Mouse (Mus musculus): Measurements from ENCODE around the gene Ikzf4. TPM values are rescaled to one million over a fixed set of nuclear protein-coding genes. Genes with fewer than 3 reads are reported as not detected.

The Ikzf4 gene
- polyA plus RNA-seq, 1 experiment, result 0.04 TPM

DNA sequence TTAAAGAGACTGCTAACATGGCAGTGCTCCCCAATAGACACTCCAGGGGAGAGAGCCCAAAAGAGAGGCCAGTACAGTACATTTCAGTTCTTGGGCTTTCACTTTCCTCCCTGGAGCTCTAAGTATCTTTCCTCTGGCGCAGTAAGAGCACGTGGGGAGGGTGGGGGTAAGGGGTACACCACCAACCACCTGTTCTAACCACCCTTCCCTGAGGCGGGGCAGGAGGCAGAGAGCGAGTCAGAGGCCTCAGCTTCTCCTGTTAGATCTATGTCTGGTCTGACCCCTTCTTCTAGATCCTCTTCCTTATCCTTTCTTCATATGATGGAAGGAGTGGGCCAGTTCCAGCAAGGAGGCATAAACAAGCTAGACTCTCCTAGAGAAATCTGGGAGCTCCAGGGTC is 58.7 kb downstream of the Ikzf4 start:
- Histone ChIP-seq H3K79me2 (ENCODE audit: control insufficient read depth, insufficient read depth) (peaks cover 3% of the 10 kb centered on the region), H3K27me3 (ENCODE audit: control insufficient read depth, insufficient read depth, insufficient read length) (no peaks in the 10 kb centered on the region), H3K4me2 (ENCODE audit: low read depth) (peak overlapping the region; percentile 86), H3K4me3 (peak overlapping the region; percentile 62), H3ac (ENCODE audit: control insufficient read depth, insufficient read length) (no peak overlapping the region), H3K36me3 (ENCODE audit: control insufficient read depth, insufficient read depth) (no peaks in the 10 kb centered on the region)
- no peak for TF ChIP-seq TCF3 (IDR thresholded peaks at IDR 0.05; ENCODE audit: insufficient read length, low read depth)
- no peak for TF ChIP-seq SRF (IDR thresholded peaks at IDR 0.05; ENCODE audit: control insufficient read depth, insufficient read length, low read depth)
- peak in 1 of 3 experiments; percentile 80 for TF ChIP-seq MYOG (IDR thresholded peaks at IDR 0.05; ENCODE audit: control insufficient read depth in 1 of 3, insufficient read depth in 1 of 3, insufficient read length in 2 of 3, low read depth in 2 of 3)
- peak in 2 of 3 experiments; percentile 36 to 79 for TF ChIP-seq MYOD1 (IDR thresholded peaks at IDR 0.05; ENCODE audit: control insufficient read depth in 1 of 3, insufficient read length in 2 of 3, low read depth in 2 of 3)

GRCm38 (mm10) chr10:128586546-128586945 is 59.2 kb downstream of the Ikzf4 start:
- Histone ChIP-seq H3K27me3 (ENCODE audit: control insufficient read depth, insufficient read depth, insufficient read length) (no peaks in the 10 kb centered on the region), H3K4me2 (ENCODE audit: low read depth) (peak overlapping the region; percentile 86)

GRCm38 (mm10) chr10:128584386-128584785 is 61.4 kb downstream of the Ikzf4 start:
- TF ChIP-seq POLR2AphosphoS2 (IDR thresholded peaks at IDR 0.05; ENCODE audit: insufficient read length, low read depth) (no peak), REST (IDR thresholded peaks at IDR 0.05; ENCODE audit: insufficient read depth, insufficient read length) (no peak), MYOD1 (IDR thresholded peaks at IDR 0.05; ENCODE audit: control insufficient read depth in 1 of 3, insufficient read length in 2 of 3, low read depth in 2 of 3) (no peak), E2F4 (IDR thresholded peaks at IDR 0.05; ENCODE audit: insufficient read depth) (no peak), MAX (IDR thresholded peaks at IDR 0.05; ENCODE audit: low read depth) (no peak), MYOG (IDR thresholded peaks at IDR 0.05; ENCODE audit: control insufficient read depth in 1 of 3, insufficient read depth in 1 of 3, insufficient read length in 2 of 3, low read depth in 2 of 3) (no peak), POLR2A (IDR thresholded peaks at IDR 0.05; ENCODE audit: insufficient read length, low read depth) (no peak), SRF (IDR thresholded peaks at IDR 0.05; ENCODE audit: control insufficient read depth, insufficient read length, low read depth) (no peak), TCF12 (IDR thresholded peaks at IDR 0.05; ENCODE audit: insufficient read depth, poor library complexity, severe bottlenecking) (no peak), TCF3 (IDR thresholded peaks at IDR 0.05; ENCODE audit: insufficient read length, low read depth) (no peak)
- Histone ChIP-seq H3K36me3 (ENCODE audit: control insufficient read depth, insufficient read depth) (no peaks in the 10 kb centered on the region), H3K27me3 (ENCODE audit: control insufficient read depth, insufficient read depth, insufficient read length) (no peaks in the 10 kb centered on the region), H3ac (ENCODE audit: control insufficient read depth, insufficient read length) (no peak overlapping the region), H3K79me2 (ENCODE audit: control insufficient read depth, insufficient read depth) (peaks cover 3% of the 10 kb centered on the region), H3K4me3 (no peak overlapping the region), H3K4me2 (ENCODE audit: low read depth) (peak overlapping the region; percentile 49)

More at GRCm38 (mm10) chr10:128586546-128586945, 59.2 kb downstream of the Ikzf4 start:
- Histone ChIP-seq H3K4me3 (peak overlapping the region; percentile 62), H3ac (ENCODE audit: control insufficient read depth, insufficient read length) (no peak overlapping the region), H3K79me2 (ENCODE audit: control insufficient read depth, insufficient read depth) (peaks cover 3% of the 10 kb centered on the region), H3K36me3 (ENCODE audit: control insufficient read depth, insufficient read depth) (no peaks in the 10 kb centered on the region)
- TF ChIP-seq POLR2AphosphoS2 (IDR thresholded peaks at IDR 0.05; ENCODE audit: insufficient read length, low read depth) (no peak), TCF12 (IDR thresholded peaks at IDR 0.05; ENCODE audit: insufficient read depth, poor library complexity, severe bottlenecking) (no peak), MYOG (IDR thresholded peaks at IDR 0.05; ENCODE audit: control insufficient read depth in 1 of 3, insufficient read depth in 1 of 3, insufficient read length in 2 of 3, low read depth in 2 of 3) (no peak), MYOD1 (IDR thresholded peaks at IDR 0.05; ENCODE audit: control insufficient read depth in 1 of 3, insufficient read length in 2 of 3, low read depth in 2 of 3) (no peak)

- no peaks in the 10 kb centered on the region for H3K36me3 ChIP-seq (ENCODE audit: control insufficient read depth, insufficient read depth)
- H3K4me3 ChIP-seq, result no peak overlapping the region
- TF ChIP-seq TCF12 (IDR thresholded peaks at IDR 0.05; ENCODE audit: insufficient read depth, poor library complexity, severe bottlenecking) (no peak), POLR2AphosphoS2 (IDR thresholded peaks at IDR 0.05; ENCODE audit: insufficient read length, low read depth) (peak; percentile 17), POLR2A (IDR thresholded peaks at IDR 0.05; ENCODE audit: insufficient read length, low read depth) (peak; percentile 10), MYOG (IDR thresholded peaks at IDR 0.05; ENCODE audit: control insufficient read depth in 1 of 3, insufficient read depth in 1 of 3, insufficient read length in 2 of 3, low read depth in 2 of 3) (peak in 1 of 3 experiments; percentile 49), TCF3 (IDR thresholded peaks at IDR 0.05; ENCODE audit: insufficient read length, low read depth) (no peak)
- no peak overlapping the region for H3ac ChIP-seq (ENCODE audit: control insufficient read depth, insufficient read length)
- peaks cover 3% of the 10 kb centered on the region for H3K79me2 ChIP-seq (ENCODE audit: control insufficient read depth, insufficient read depth)
- H3K27me3 ChIP-seq (ENCODE audit: control insufficient read depth, insufficient read depth, insufficient read length), result no peaks in the 10 kb centered on the region
- peak overlapping the region; percentile 49 for H3K4me2 ChIP-seq (ENCODE audit: low read depth)
Measured at GRCm38 (mm10) chr10:128583644-128584043, 62.1 kb downstream of the Ikzf4 start.

Other genes starting within 250 kb of the Ikzf4 start
- gene Slc39a5, start 244.8 kb downstream of the Ikzf4 start, polyA plus RNA-seq (2012; fragmentation: generic; extraction: Trizol), result not detected
- gene Nabp2, start 234.5 kb downstream of the Ikzf4 start, polyA plus RNA-seq (2012; fragmentation: generic; extraction: Trizol), result 115 TPM
- 35.2 TPM for gene Rnf41, start 234.3 kb downstream of the Ikzf4 start, polyA plus RNA-seq (2012; fragmentation: generic; extraction: Trizol)
- 52.5 TPM for gene Smarcc2, start 186.7 kb downstream of the Ikzf4 start, polyA plus RNA-seq (2012; fragmentation: generic; extraction: Trizol)
- gene Myl6, start 151.8 kb downstream of the Ikzf4 start, polyA plus RNA-seq (2012; fragmentation: generic; extraction: Trizol), result 2,234 TPM
- gene Myl6b, start 147.3 kb downstream of the Ikzf4 start, polyA plus RNA-seq (2012; fragmentation: generic; extraction: Trizol), result 734 TPM
- gene Esyt1, start 120.1 kb downstream of the Ikzf4 start, polyA plus RNA-seq (2012; fragmentation: generic; extraction: Trizol), result 166 TPM
- gene Zc3h10, start 98.2 kb downstream of the Ikzf4 start, polyA plus RNA-seq (2012; fragmentation: generic; extraction: Trizol), result 13.8 TPM
- 12,553 TPM for gene Rpl41, start 96.7 kb downstream of the Ikzf4 start, polyA plus RNA-seq (2012; fragmentation: generic; extraction: Trizol)
- gene Pa2g4, start 80.0 kb downstream of the Ikzf4 start, polyA plus RNA-seq (2012; fragmentation: generic; extraction: Trizol), result 127 TPM
- 23.3 TPM for gene Erbb3, start 56.3 kb downstream of the Ikzf4 start, polyA plus RNA-seq (2012; fragmentation: generic; extraction: Trizol)
- 1,658 TPM for gene Rps26, start 19.2 kb downstream of the Ikzf4 start, polyA plus RNA-seq (2012; fragmentation: generic; extraction: Trizol)
- gene Suox, start 28.1 kb upstream of the Ikzf4 start, polyA plus RNA-seq (2012; fragmentation: generic; extraction: Trizol), result 23.3 TPM
- gene Rab5b, start 50.3 kb upstream of the Ikzf4 start, polyA plus RNA-seq (2012; fragmentation: generic; extraction: Trizol), result 76.3 TPM
- 0.17 TPM for gene Pmel, start 58.2 kb upstream of the Ikzf4 start, polyA plus RNA-seq (2012; fragmentation: generic; extraction: Trizol)
- gene Cdk2, start 59.0 kb upstream of the Ikzf4 start, polyA plus RNA-seq (2012; fragmentation: generic; extraction: Trizol), result 39.9 TPM
- 13.2 TPM for gene Dgka, start 98.9 kb upstream of the Ikzf4 start, polyA plus RNA-seq (2012; fragmentation: generic; extraction: Trizol)
- 32.6 TPM for gene Pym1, start 101.9 kb upstream of the Ikzf4 start, polyA plus RNA-seq (2012; fragmentation: generic; extraction: Trizol)
- gene Mmp19, start 144.9 kb upstream of the Ikzf4 start, polyA plus RNA-seq (2012; fragmentation: generic; extraction: Trizol), result 12.1 TPM
- gene Dnajc14, start 158.1 kb upstream of the Ikzf4 start, polyA plus RNA-seq (2012; fragmentation: generic; extraction: Trizol), result 39.0 TPM
- gene Tmem198b, start 158.4 kb upstream of the Ikzf4 start, polyA plus RNA-seq (2012; fragmentation: generic; extraction: Trizol), result 18.7 TPM
- 40.8 TPM for gene Sarnp, start 171.3 kb upstream of the Ikzf4 start, polyA plus RNA-seq (2012; fragmentation: generic; extraction: Trizol)
- gene Ormdl2, start 175.7 kb upstream of the Ikzf4 start, polyA plus RNA-seq (2012; fragmentation: generic; extraction: Trizol), result 19.2 TPM
- gene Gdf11, start 245.7 kb upstream of the Ikzf4 start, polyA plus RNA-seq (2012; fragmentation: generic; extraction: Trizol), result 17.9 TPM

All from myocyte (in vitro differentiated cells).